Mouse (Mus musculus): ENCODE results near the gene Snx11. TPM values are rescaled to one million over a fixed set of nuclear protein-coding genes. Genes with fewer than 3 reads are reported as not detected.

The Snx11 gene
- total RNA-seq, 1 experiment = 57.6 TPM

GRCm38 (mm10) chr11:96765645-96766044 is 11.7 kb downstream of the Snx11 start:
- Histone ChIP-seq H3K36me3 (ENCODE audit: control insufficient read depth, insufficient read depth, low read length, poor library complexity, severe bottlenecking) (peaks cover 16% of the 10 kb centered on the region), H3K9ac (ENCODE audit: insufficient read depth, low read depth, low read length, poor library complexity, severe bottlenecking) (no peak overlapping the region), H3K9me3 (ENCODE audit: control insufficient read depth, insufficient read depth, low read depth, low read length) (no peaks in the 10 kb centered on the region), H3K27ac (ENCODE audit: insufficient read depth, low read depth, low read length, poor library complexity, severe bottlenecking) (no peak overlapping the region), H3K4me3 (ENCODE audit: insufficient read depth in 1 of 2, low read depth in 1 of 2, low read length in 2 of 2, poor library complexity in 1 of 2, severe bottlenecking in 1 of 2) (no peak overlapping the region), H3K4me1 (ENCODE audit: control insufficient read depth in 2 of 2, insufficient read depth in 2 of 2, low read length in 2 of 2, poor library complexity in 1 of 2) (peaks cover 0 to 17% of the 10 kb centered on the region in 2 experiments; a peak in 1 of 4 replicates)
- TF ChIP-seq HCFC1 (IDR thresholded peaks at IDR 0.05; ENCODE audit: borderline replicate concordance, insufficient read depth, low read length) (no peak), CHD2 (IDR thresholded peaks at IDR 0.05; ENCODE audit: low read depth, low read length) (no peak), ZC3H11A (IDR thresholded peaks at IDR 0.05; ENCODE audit: borderline replicate concordance, low read depth, low read length) (no peak), MAFK (IDR thresholded peaks at IDR 0.05; ENCODE audit: insufficient read depth, low read depth, low read length) (no peak), ZNF384 (IDR thresholded peaks at IDR 0.05; ENCODE audit: low read depth, low read length) (no peak)
- in situ Hi-C loops (cut with MboI; ENCODE audit: low sequenced_read_pairs in 2 of 2, unreplicated experiment in 2 of 2) = no loop called here
- DNase-seq (ENCODE audit: low read depth, low spot score) = no peak

- no peaks in the 10 kb centered on the region for H3K9me3 ChIP-seq (ENCODE audit: control insufficient read depth, insufficient read depth, low read depth, low read length)
- H3K27ac ChIP-seq (ENCODE audit: insufficient read depth, low read depth, low read length, poor library complexity, severe bottlenecking) = no peak overlapping the region
- H3K36me3 ChIP-seq (ENCODE audit: control insufficient read depth, insufficient read depth, low read length, poor library complexity, severe bottlenecking) = peaks cover 11% of the 10 kb centered on the region
- no peak overlapping the region for H3K9ac ChIP-seq (ENCODE audit: insufficient read depth, low read depth, low read length, poor library complexity, severe bottlenecking)
- no peak for DNase-seq (ENCODE audit: low read depth, low spot score)
- no peak overlapping the region for H3K4me3 ChIP-seq (ENCODE audit: insufficient read depth in 1 of 2, low read depth in 1 of 2, low read length in 2 of 2, poor library complexity in 1 of 2, severe bottlenecking in 1 of 2)
- TF ChIP-seq ZNF384 (IDR thresholded peaks at IDR 0.05; ENCODE audit: low read depth, low read length) (no peak), MAFK (IDR thresholded peaks at IDR 0.05; ENCODE audit: insufficient read depth, low read depth, low read length) (no peak), ZC3H11A (IDR thresholded peaks at IDR 0.05; ENCODE audit: borderline replicate concordance, low read depth, low read length) (no peak), CHD2 (IDR thresholded peaks at IDR 0.05; ENCODE audit: low read depth, low read length) (no peak), HCFC1 (IDR thresholded peaks at IDR 0.05; ENCODE audit: borderline replicate concordance, insufficient read depth, low read length) (no peak)
- in situ Hi-C loops (cut with MboI; ENCODE audit: low sequenced_read_pairs in 2 of 2, unreplicated experiment in 2 of 2) = no loop called here
- peaks cover 0 to 18% of the 10 kb centered on the region in 2 experiments; a peak in 1 of 4 replicates for H3K4me1 ChIP-seq (ENCODE audit: control insufficient read depth in 2 of 2, insufficient read depth in 2 of 2, low read length in 2 of 2, poor library complexity in 1 of 2)
These were observed 12.6 kb downstream of the Snx11 start for GRCm38 (mm10) chr11:96764511-96765350.

GRCm38 (mm10) chr11:96762742-96763470 is 14.5 kb downstream of the Snx11 start:
- H3K9me3 ChIP-seq (ENCODE audit: control insufficient read depth, insufficient read depth, low read depth, low read length) = no peaks in the 10 kb centered on the region
- no peaks in the 10 kb centered on the region for H3K36me3 ChIP-seq (ENCODE audit: control insufficient read depth, insufficient read depth, low read length, poor library complexity, severe bottlenecking)
- no peak overlapping the region for H3K27ac ChIP-seq (ENCODE audit: insufficient read depth, low read depth, low read length, poor library complexity, severe bottlenecking)
- in situ Hi-C loops (cut with MboI; ENCODE audit: low sequenced_read_pairs in 2 of 2, unreplicated experiment in 2 of 2) = no loop called here
- no peak for TF ChIP-seq MAFK (IDR thresholded peaks at IDR 0.05; ENCODE audit: insufficient read depth, low read depth, low read length)
- TF ChIP-seq ZNF384 (IDR thresholded peaks at IDR 0.05; ENCODE audit: low read depth, low read length) = no peak
- TF ChIP-seq HCFC1 (IDR thresholded peaks at IDR 0.05; ENCODE audit: borderline replicate concordance, insufficient read depth, low read length) = no peak
- no peak for TF ChIP-seq ZC3H11A (IDR thresholded peaks at IDR 0.05; ENCODE audit: borderline replicate concordance, low read depth, low read length)
- TF ChIP-seq CHD2 (IDR thresholded peaks at IDR 0.05; ENCODE audit: low read depth, low read length) = no peak
- peaks cover 0 to 15% of the 10 kb centered on the region in 2 experiments; a peak in 1 of 4 replicates for H3K4me1 ChIP-seq (ENCODE audit: control insufficient read depth in 2 of 2, insufficient read depth in 2 of 2, low read length in 2 of 2, poor library complexity in 1 of 2)
- H3K4me3 ChIP-seq (ENCODE audit: insufficient read depth in 1 of 2, low read depth in 1 of 2, low read length in 2 of 2, poor library complexity in 1 of 2, severe bottlenecking in 1 of 2) = no peak overlapping the region
- H3K9ac ChIP-seq (ENCODE audit: insufficient read depth, low read depth, low read length, poor library complexity, severe bottlenecking) = no peak overlapping the region
- DNase-seq (ENCODE audit: low read depth, low spot score) = no peak

GRCm38 (mm10) chr11:96761984-96762383 is 15.4 kb downstream of the Snx11 start:
- Histone ChIP-seq H3K4me1 (ENCODE audit: control insufficient read depth in 2 of 2, insufficient read depth in 2 of 2, low read length in 2 of 2, poor library complexity in 1 of 2) (peaks cover 0 to 15% of the 10 kb centered on the region in 2 experiments; a peak in 1 of 4 replicates), H3K36me3 (ENCODE audit: control insufficient read depth, insufficient read depth, low read length, poor library complexity, severe bottlenecking) (no peaks in the 10 kb centered on the region), H3K4me3 (ENCODE audit: insufficient read depth in 1 of 2, low read depth in 1 of 2, low read length in 2 of 2, poor library complexity in 1 of 2, severe bottlenecking in 1 of 2) (no peak overlapping the region), H3K9me3 (ENCODE audit: control insufficient read depth, insufficient read depth, low read depth, low read length) (no peaks in the 10 kb centered on the region), H3K27ac (ENCODE audit: insufficient read depth, low read depth, low read length, poor library complexity, severe bottlenecking) (no peak overlapping the region), H3K9ac (ENCODE audit: insufficient read depth, low read depth, low read length, poor library complexity, severe bottlenecking) (no peak overlapping the region)
- in situ Hi-C loops (cut with MboI; ENCODE audit: low sequenced_read_pairs in 2 of 2, unreplicated experiment in 2 of 2) = no loop called here
- no peak for TF ChIP-seq MAFK (IDR thresholded peaks at IDR 0.05; ENCODE audit: insufficient read depth, low read depth, low read length)
- no peak for TF ChIP-seq ZNF384 (IDR thresholded peaks at IDR 0.05; ENCODE audit: low read depth, low read length)
- TF ChIP-seq CHD2 (IDR thresholded peaks at IDR 0.05; ENCODE audit: low read depth, low read length) = no peak
- no peak for TF ChIP-seq HCFC1 (IDR thresholded peaks at IDR 0.05; ENCODE audit: borderline replicate concordance, insufficient read depth, low read length)
- TF ChIP-seq ZC3H11A (IDR thresholded peaks at IDR 0.05; ENCODE audit: borderline replicate concordance, low read depth, low read length) = no peak
- DNase-seq (ENCODE audit: low read depth, low spot score) = no peak

All from ES-E14 (cell line).